ENCODE assay signal across 11 mouse cellular contexts in the genomic region with DNA sequence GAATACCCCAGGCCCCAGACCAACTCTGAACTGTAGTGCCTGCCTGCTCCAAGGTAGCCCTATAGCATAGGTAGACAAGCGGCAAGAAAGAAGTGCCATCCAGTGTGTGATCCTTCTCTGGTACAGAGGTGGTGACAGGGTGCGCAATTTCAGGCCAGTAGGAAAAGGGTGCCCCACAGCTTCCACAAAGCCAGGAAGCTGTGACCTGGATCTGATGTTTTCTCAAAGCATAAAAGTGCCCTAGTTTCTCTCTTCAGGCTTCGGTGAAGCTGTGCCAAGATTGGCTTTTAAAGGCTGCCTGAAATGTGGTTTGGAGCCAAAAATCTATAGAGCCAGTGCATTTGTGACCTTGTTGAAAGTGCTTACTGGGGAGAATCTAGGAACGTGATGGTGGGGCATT. TPM values are rescaled to one million over a fixed set of nuclear protein-coding genes. Genes with fewer than 3 reads are reported as not detected.
DNase-seq lines count a peak whose midpoint lies in the region; ATAC-seq and TF ChIP-seq lines count a peak whose summit lies in the region.
"Had no signal": no experiment of that assay in that cellular context is flagged by ENCODE, and none has a peak within 500 bp of the region (broad histone marks: within the 10 kb centered on the region; RNA-seq: fewer than 3 reads in every experiment).

No protein-coding gene starts in this region.

- peaks cover 5% of the 10 kb centered on the region; the same call in 1 of the 2 replicates for H3K36me3 ChIP-seq in heart, embryonic 10.5 days
- peaks cover 18% of the 10 kb centered on the region for H3K36me3 ChIP-seq in limb, embryonic 13.5 days
- H3K36me3 ChIP-seq in limb, embryonic 10.5 days: peaks cover 59% of the 10 kb centered on the region
- peaks cover 10% of the 10 kb centered on the region; the same call in 1 of the 2 replicates for H3K36me3 ChIP-seq in limb, embryonic 15.5 days

- H3K4me3 ChIP-seq in heart, embryonic 10.5 days: no peak overlapping the region
- no peak overlapping the region for H3K4me3 ChIP-seq in limb, embryonic 13.5 days
- H3K4me3 ChIP-seq in limb, embryonic 10.5 days: no peak overlapping the region
- no peak overlapping the region for H3K4me3 ChIP-seq in limb, embryonic 15.5 days

- H3K27me3 ChIP-seq in heart, embryonic 10.5 days (ENCODE audit: insufficient read depth, poor library complexity, severe bottlenecking): no peaks in the 10 kb centered on the region
- H3K27me3 ChIP-seq in limb, embryonic 13.5 days: no peaks in the 10 kb centered on the region
- no peaks in the 10 kb centered on the region for H3K27me3 ChIP-seq in limb, embryonic 10.5 days (ENCODE audit: low read depth, poor library complexity, severe bottlenecking)
- no peaks in the 10 kb centered on the region for H3K27me3 ChIP-seq in limb, embryonic 15.5 days

- 0 out of 2 replicates have a peak overlapping the region, but pooled peaks have one; percentile 23 for H3K27ac ChIP-seq in heart, embryonic 10.5 days
- H3K27ac ChIP-seq in limb, embryonic 13.5 days: peak overlapping the region; percentile 39; the same call in 1 of the 2 replicates
- H3K27ac ChIP-seq in limb, embryonic 10.5 days: no peak overlapping the region
- 0 out of 2 replicates have a peak overlapping the region, but pooled peaks have one; percentile 38 for H3K27ac ChIP-seq in limb, embryonic 15.5 days

- intact Hi-C loops in heart, postnatal 14 days (cut with DNase I): no loop called here

- peaks cover 58% of the 10 kb centered on the region for H3K4me1 ChIP-seq in heart, embryonic 10.5 days
- peaks cover 13% of the 10 kb centered on the region for H3K4me1 ChIP-seq in limb, embryonic 13.5 days
- H3K4me1 ChIP-seq in limb, embryonic 10.5 days: no peaks in the 10 kb centered on the region
- peaks cover 25% of the 10 kb centered on the region for H3K4me1 ChIP-seq in limb, embryonic 15.5 days

- H3K9ac ChIP-seq in limb, embryonic 13.5 days: peak overlapping the region; percentile 4; the same call in 1 of the 2 replicates
- no peak overlapping the region for H3K9ac ChIP-seq in limb, embryonic 15.5 days

- H3K4me2 ChIP-seq in limb, embryonic 13.5 days (replicated peaks): no peak overlapping the region
- H3K4me2 ChIP-seq in limb, embryonic 15.5 days: no peak overlapping the region

- ATAC-seq in limb, embryonic 13.5 days (ENCODE audit: low FRiP score, low read depth): no peak
- no peak for ATAC-seq in limb, embryonic 15.5 days (ENCODE audit: insufficient number of reproducible peaks, low FRiP score, low TSS enrichment, low read depth)
- ATAC-seq: CD4-positive, CD25-positive, alpha-beta regulatory T cell, adult 4 months had no signal

- no peak for DNase-seq in heart, embryonic 10.5 days (ENCODE audit: low spot score)
- no peak for DNase-seq in heart, postnatal 14 days
- no peak for DNase-seq in limb, embryonic 10.5 days (ENCODE audit: low spot score)
- peak; percentile 37 for DNase-seq in brain, embryonic 14.5 days (ENCODE audit: low read depth)
- DNase-seq in adrenal gland, postnatal 25 days: no peak
- DNase-seq: adrenal gland, postnatal 14 days; kidney, postnatal 36 days; thymus, adult 2 months had no signal

- WGBS in heart, embryonic 10.5 days: 76% methylated on average over 4 of the region's 4 CpGs
- WGBS in limb, embryonic 13.5 days: 83% methylated on average over 4 of the region's 4 CpGs
- WGBS in limb, embryonic 10.5 days: 90% methylated on average over 4 of the region's 4 CpGs
- WGBS in limb, embryonic 15.5 days: 68% methylated on average over 4 of the region's 4 CpGs

- TF ChIP-seq CTCF in brain, embryonic 14.5 days (IDR thresholded peaks at IDR 0.05; ENCODE audit: borderline replicate concordance, extremely low read depth, insufficient read depth, insufficient read length): no peak

- H3K9me3 ChIP-seq in heart, embryonic 10.5 days: no peaks in the 10 kb centered on the region
- no peaks in the 10 kb centered on the region for H3K9me3 ChIP-seq in limb, embryonic 13.5 days
- no peaks in the 10 kb centered on the region for H3K9me3 ChIP-seq in limb, embryonic 10.5 days (replicated peaks)
- H3K9me3 ChIP-seq in limb, embryonic 15.5 days: no peaks in the 10 kb centered on the region

- no peak for TF ChIP-seq POLR2A in brain, embryonic 14.5 days (IDR thresholded peaks at IDR 0.05; ENCODE audit: borderline replicate concordance, extremely low read depth, insufficient read depth, insufficient read length, poor library complexity, severe bottlenecking)

RNA-seq across cellular contexts. Expression of a gene that starts 26.4 kb away (rescaled TPM):
- 5.3 and 6.4 TPM in 2 replicates for polyA plus RNA-seq in heart, embryonic 10.5 days (2016; fragmentation: Nextera tagmentation; extraction: Ambion mirVana)
- 10 to 100 TPM; 31.4 to 32.9 TPM for total RNA-seq in heart, postnatal 14 days (2021)
- polyA plus RNA-seq in limb, embryonic 13.5 days (2015; fragmentation: Nextera tagmentation; extraction: Ambion mirVana): 10.4 and 11.7 TPM in 2 replicates
- polyA plus RNA-seq in limb, embryonic 10.5 days (2016; fragmentation: Nextera tagmentation; extraction: Ambion mirVana): 7.8 and 8.8 TPM in 2 replicates
- polyA plus RNA-seq in brain, embryonic 14.5 days (2012; rRNA removed): 117 and 189 TPM in 2 replicates
- 9.6 and 10.2 TPM in 2 replicates for polyA plus RNA-seq in limb, embryonic 15.5 days (2015; fragmentation: Nextera tagmentation; extraction: Ambion mirVana)
- total RNA-seq in adrenal gland, postnatal 25 days (2021): 23.9 and 27.7 TPM in 2 replicates
- polyA plus RNA-seq: CD4-positive, CD25-positive, alpha-beta regulatory T cell, adult 4 months had no signal
